Mouse (Mus musculus): ENCODE measurements around the gene Rogdi. TPM values are rescaled to one million over a fixed set of nuclear protein-coding genes. Genes with fewer than 3 reads are reported as not detected.

Rogdi gene
- polyA plus RNA-seq, 1 experiment = 50.5 TPM

GRCm38 (mm10) chr16:4997553-4997952 is 15.8 kb downstream of the Rogdi start, which contains the start of gene Sept12:
Gene Sept12, minus strand, starts transcription at chr16:4997852.
- H3K4me2 ChIP-seq (ENCODE audit: low read depth) = no peak within 1 kb of the TSS
- no peak within 1 kb of the TSS for H3ac ChIP-seq (ENCODE audit: control insufficient read depth, insufficient read length)
- TF ChIP-seq USF1 (IDR thresholded peaks at IDR 0.05; ENCODE audit: low read depth) (no peak), REST (IDR thresholded peaks at IDR 0.05; ENCODE audit: insufficient read depth, insufficient read length) (no peak), POLR2AphosphoS2 (IDR thresholded peaks at IDR 0.05; ENCODE audit: insufficient read length, low read depth) (no peak), E2F4 (IDR thresholded peaks at IDR 0.05; ENCODE audit: insufficient read depth) (no peak), MYOD1 (IDR thresholded peaks at IDR 0.05; ENCODE audit: control insufficient read depth in 1 of 3, insufficient read length in 2 of 3, low read depth in 2 of 3) (no peak), TCF3 (IDR thresholded peaks at IDR 0.05; ENCODE audit: insufficient read length, low read depth) (no peak), SRF (IDR thresholded peaks at IDR 0.05; ENCODE audit: control insufficient read depth, insufficient read length, low read depth) (no peak), TCF12 (IDR thresholded peaks at IDR 0.05; ENCODE audit: insufficient read depth, poor library complexity, severe bottlenecking) (no peak), MAX (IDR thresholded peaks at IDR 0.05; ENCODE audit: low read depth) (no peak), CEBPB (IDR thresholded peaks at IDR 0.05; ENCODE audit: insufficient read depth, poor library complexity, severe bottlenecking) (no peak), POLR2A (IDR thresholded peaks at IDR 0.05; ENCODE audit: insufficient read length, low read depth) (no peak), MYOG (IDR thresholded peaks at IDR 0.05; ENCODE audit: control insufficient read depth in 1 of 3, insufficient read depth in 1 of 3, insufficient read length in 2 of 3, low read depth in 2 of 3) (no peak)
- H3K36me3 ChIP-seq (ENCODE audit: control insufficient read depth, insufficient read depth) = no peaks in the 10 kb centered on the region
- H3K79me2 ChIP-seq (ENCODE audit: control insufficient read depth, insufficient read depth) = no peaks in the 10 kb centered on the region
- no peak within 1 kb of the TSS for H3K4me3 ChIP-seq
- H3K27me3 ChIP-seq (ENCODE audit: control insufficient read depth, insufficient read depth, insufficient read length) = peaks cover 8% of the 10 kb centered on the region

DNA sequence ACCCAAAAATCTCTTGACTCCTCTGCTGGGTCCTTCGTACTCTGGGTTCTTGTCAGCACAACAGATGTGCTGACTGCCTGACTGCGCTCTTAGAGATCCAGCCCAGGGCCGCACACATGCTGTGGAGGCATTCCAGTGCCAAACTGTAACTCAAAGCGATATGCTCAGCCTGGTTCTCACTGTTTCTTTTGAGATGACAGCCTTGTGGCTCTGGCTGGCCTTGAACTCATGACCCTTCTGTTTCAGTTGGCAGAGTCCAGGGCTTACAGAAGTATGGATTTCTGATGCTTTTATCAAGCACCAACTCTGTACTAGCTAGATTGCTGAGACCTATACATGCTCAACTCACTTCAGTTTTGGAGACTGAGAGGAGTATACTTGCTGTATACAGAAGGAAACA is 20.1 kb downstream of the Rogdi start:
- Histone ChIP-seq H3K27me3 (ENCODE audit: control insufficient read depth, insufficient read depth, insufficient read length) (peaks cover 18% of the 10 kb centered on the region), H3K36me3 (ENCODE audit: control insufficient read depth, insufficient read depth) (no peaks in the 10 kb centered on the region), H3K4me2 (ENCODE audit: low read depth) (no peak overlapping the region), H3K79me2 (ENCODE audit: control insufficient read depth, insufficient read depth) (no peaks in the 10 kb centered on the region), H3ac (ENCODE audit: control insufficient read depth, insufficient read length) (no peak overlapping the region), H3K4me3 (no peak overlapping the region)
- no peak for TF ChIP-seq USF1 (IDR thresholded peaks at IDR 0.05; ENCODE audit: low read depth)
- TF ChIP-seq TCF3 (IDR thresholded peaks at IDR 0.05; ENCODE audit: insufficient read length, low read depth) = no peak
- TF ChIP-seq MYOG (IDR thresholded peaks at IDR 0.05; ENCODE audit: control insufficient read depth in 1 of 3, insufficient read depth in 1 of 3, insufficient read length in 2 of 3, low read depth in 2 of 3) = no peak
- no peak for TF ChIP-seq TCF12 (IDR thresholded peaks at IDR 0.05; ENCODE audit: insufficient read depth, poor library complexity, severe bottlenecking)
- TF ChIP-seq CEBPB (IDR thresholded peaks at IDR 0.05; ENCODE audit: insufficient read depth, poor library complexity, severe bottlenecking) = no peak

DNA sequence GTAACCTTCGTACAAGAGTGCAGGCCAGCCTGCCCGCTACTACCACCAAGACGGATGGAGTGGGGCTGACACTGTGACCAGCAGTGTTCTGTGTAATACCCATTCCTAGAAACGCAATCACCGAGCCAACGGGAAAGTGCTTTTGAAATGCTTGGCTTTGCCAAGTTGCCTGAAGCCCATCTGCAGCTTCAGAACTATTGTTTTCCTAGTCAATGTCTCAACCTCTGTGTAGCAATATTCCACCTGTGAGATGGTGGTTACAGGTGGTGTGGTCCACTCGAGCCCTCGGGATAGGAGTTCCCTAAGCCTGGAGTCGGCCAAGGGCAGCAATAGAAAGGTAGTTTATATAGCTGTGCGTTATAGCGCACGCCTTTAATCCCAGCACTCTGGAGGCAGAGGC is 28.6 kb downstream of the Rogdi start:
- no peak overlapping the region for H3K4me3 ChIP-seq
- H3K4me2 ChIP-seq (ENCODE audit: low read depth) = no peak overlapping the region
- no peaks in the 10 kb centered on the region for H3K36me3 ChIP-seq (ENCODE audit: control insufficient read depth, insufficient read depth)
- H3K27me3 ChIP-seq (ENCODE audit: control insufficient read depth, insufficient read depth, insufficient read length) = peaks cover 4% of the 10 kb centered on the region
- H3ac ChIP-seq (ENCODE audit: control insufficient read depth, insufficient read length) = no peak overlapping the region
- TF ChIP-seq TCF3 (IDR thresholded peaks at IDR 0.05; ENCODE audit: insufficient read length, low read depth) (no peak), MAX (IDR thresholded peaks at IDR 0.05; ENCODE audit: low read depth) (no peak), MYOD1 (IDR thresholded peaks at IDR 0.05; ENCODE audit: control insufficient read depth in 1 of 3, insufficient read length in 2 of 3, low read depth in 2 of 3) (no peak)
- H3K79me2 ChIP-seq (ENCODE audit: control insufficient read depth, insufficient read depth) = no peaks in the 10 kb centered on the region

DNA sequence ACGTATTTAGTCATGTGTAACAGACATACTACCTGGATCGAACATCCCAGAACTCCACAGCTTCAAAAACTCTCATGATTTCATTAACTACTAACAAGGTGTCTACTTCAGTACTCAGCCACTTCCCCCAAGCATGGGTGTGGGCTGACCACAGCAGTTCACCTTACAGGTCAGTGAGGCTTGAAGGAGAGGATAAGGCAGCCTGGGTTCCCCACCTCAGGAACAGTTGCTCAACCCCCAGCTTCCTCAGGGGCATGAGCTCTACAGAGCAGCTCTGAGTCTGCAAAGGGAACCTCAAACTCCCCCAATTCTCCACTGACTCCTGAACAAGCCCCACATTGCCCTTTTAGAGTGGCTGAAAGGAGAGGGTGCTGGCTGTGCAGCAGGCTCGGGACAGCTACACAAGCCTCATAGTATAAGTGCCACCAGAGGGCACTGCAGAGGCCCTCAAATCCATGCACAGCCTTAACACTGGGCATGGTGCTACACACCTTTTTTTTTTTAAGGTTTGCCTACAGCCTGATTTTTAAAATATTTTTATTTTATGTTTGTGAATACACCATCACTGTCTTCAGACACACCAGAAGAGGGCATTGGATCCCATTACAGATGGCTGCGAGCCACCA is 33.5 kb downstream of the Rogdi start:
- TF ChIP-seq TCF12 (IDR thresholded peaks at IDR 0.05; ENCODE audit: insufficient read depth, poor library complexity, severe bottlenecking) (no peak), E2F4 (IDR thresholded peaks at IDR 0.05; ENCODE audit: insufficient read depth) (no peak), USF1 (IDR thresholded peaks at IDR 0.05; ENCODE audit: low read depth) (no peak), POLR2AphosphoS2 (IDR thresholded peaks at IDR 0.05; ENCODE audit: insufficient read length, low read depth) (no peak), MYOG (IDR thresholded peaks at IDR 0.05; ENCODE audit: control insufficient read depth in 1 of 3, insufficient read depth in 1 of 3, insufficient read length in 2 of 3, low read depth in 2 of 3) (no peak), SRF (IDR thresholded peaks at IDR 0.05; ENCODE audit: control insufficient read depth, insufficient read length, low read depth) (no peak), CEBPB (IDR thresholded peaks at IDR 0.05; ENCODE audit: insufficient read depth, poor library complexity, severe bottlenecking) (no peak), POLR2A (IDR thresholded peaks at IDR 0.05; ENCODE audit: insufficient read length, low read depth) (no peak), MYOD1 (IDR thresholded peaks at IDR 0.05; ENCODE audit: control insufficient read depth in 1 of 3, insufficient read length in 2 of 3, low read depth in 2 of 3) (no peak), MAX (IDR thresholded peaks at IDR 0.05; ENCODE audit: low read depth) (no peak), TCF3 (IDR thresholded peaks at IDR 0.05; ENCODE audit: insufficient read length, low read depth) (no peak), REST (IDR thresholded peaks at IDR 0.05; ENCODE audit: insufficient read depth, insufficient read length) (no peak)
- H3K79me2 ChIP-seq (ENCODE audit: control insufficient read depth, insufficient read depth) = no peaks in the 10 kb centered on the region
- no peak overlapping the region for H3K4me2 ChIP-seq (ENCODE audit: low read depth)
- no peak overlapping the region for H3K4me3 ChIP-seq
- no peaks in the 10 kb centered on the region for H3K36me3 ChIP-seq (ENCODE audit: control insufficient read depth, insufficient read depth)
- no peak overlapping the region for H3ac ChIP-seq (ENCODE audit: control insufficient read depth, insufficient read length)
- peaks cover 12% of the 10 kb centered on the region for H3K27me3 ChIP-seq (ENCODE audit: control insufficient read depth, insufficient read depth, insufficient read length)

- Histone ChIP-seq H3ac (ENCODE audit: control insufficient read depth, insufficient read length) (no peak overlapping the region), H3K27me3 (ENCODE audit: control insufficient read depth, insufficient read depth, insufficient read length) (peaks cover 16% of the 10 kb centered on the region), H3K79me2 (ENCODE audit: control insufficient read depth, insufficient read depth) (no peaks in the 10 kb centered on the region), H3K4me3 (no peak overlapping the region), H3K36me3 (ENCODE audit: control insufficient read depth, insufficient read depth) (no peaks in the 10 kb centered on the region), H3K4me2 (ENCODE audit: low read depth) (peak overlapping the region; percentile 36)
- TF ChIP-seq MYOG (IDR thresholded peaks at IDR 0.05; ENCODE audit: control insufficient read depth in 1 of 3, insufficient read depth in 1 of 3, insufficient read length in 2 of 3, low read depth in 2 of 3) (peak in 1 of 3 experiments; percentile 4), MYOD1 (IDR thresholded peaks at IDR 0.05; ENCODE audit: control insufficient read depth in 1 of 3, insufficient read length in 2 of 3, low read depth in 2 of 3) (peak in 2 of 3 experiments; percentile 14 to 54), POLR2A (IDR thresholded peaks at IDR 0.05; ENCODE audit: insufficient read length, low read depth) (no peak), MAX (IDR thresholded peaks at IDR 0.05; ENCODE audit: low read depth) (no peak), CEBPB (IDR thresholded peaks at IDR 0.05; ENCODE audit: insufficient read depth, poor library complexity, severe bottlenecking) (no peak)
Observed at GRCm38 (mm10) chr16:4978275-4979051, 34.9 kb downstream of the Rogdi start.

Measured in myocyte (in vitro differentiated cells).